Mouse (Mus musculus): Measurements from ENCODE around the gene Lce1f. TPM values are rescaled to one million over a fixed set of nuclear protein-coding genes. Genes with fewer than 3 reads are reported as not detected.

The Lce1f gene
- not detected for polyA plus RNA-seq (2017; shearing (Covaris generic))

GRCm38 (mm10) chr3:92720250-92720649 lies at the start of gene Lce1f:
TSS of gene Lce1f (minus strand) at chr3:92720350.

GRCm38 (mm10) chr3:92764965-92765364 lies 44.8 kb upstream of the Lce1f start, which contains the start of gene Lce1h:
TSS of gene Lce1h (minus strand) at chr3:92765065.

GRCm38 (mm10) chr3:92752238-92752637 lies 32.1 kb upstream of the Lce1f start, which contains the start of gene Lce1g:
TSS of gene Lce1g (minus strand) at chr3:92752338.

GRCm38 (mm10) chr3:92738996-92739395 lies 18.8 kb upstream of the Lce1f start, which contains the start of gene Gm38119:
TSS of gene Gm38119 (minus strand) at chr3:92739096.

GRCm38 (mm10) chr3:92708974-92709373 lies 11.2 kb downstream of the Lce1f start, which contains the start of gene Lce1e:
TSS of gene Lce1e (minus strand) at chr3:92709074.

GRCm38 (mm10) chr3:92687110-92687509 lies 33.0 kb downstream of the Lce1f start, which contains the start of gene Lce1d:
TSS of gene Lce1d (minus strand) at chr3:92687210.

GRCm38 (mm10) chr3:92678947-92679346 lies 41.2 kb downstream of the Lce1f start, which contains the start of gene Lce1c:
TSS of gene Lce1c (plus strand) at chr3:92679247.

GRCm38 (mm10) chr3:92670215-92670614 lies 49.9 kb downstream of the Lce1f start, which contains the start of gene Lce1a2:
TSS of gene Lce1a2 (minus strand) at chr3:92670315.

Other genes starting within 250 kb of the Lce1f start
- not detected for gene Sprr1a, start 234.5 kb downstream of the Lce1f start, polyA plus RNA-seq (2017; shearing (Covaris generic))
- not detected for gene Sprr4, start 219.9 kb downstream of the Lce1f start, polyA plus RNA-seq (2017; shearing (Covaris generic))
- not detected for gene 2310046K23Rik, start 185.8 kb downstream of the Lce1f start, polyA plus RNA-seq (2017; shearing (Covaris generic))
- gene Ivl, start 146.6 kb downstream of the Lce1f start, polyA plus RNA-seq (2017; shearing (Covaris generic)): not detected
- not detected for gene Smcp, start 131.4 kb downstream of the Lce1f start, polyA plus RNA-seq (2017; shearing (Covaris generic))
- not detected for gene 2210017I01Rik, start 112.9 kb downstream of the Lce1f start, polyA plus RNA-seq (2017; shearing (Covaris generic))
- not detected for gene Lce6a, start 98.7 kb downstream of the Lce1f start, polyA plus RNA-seq (2017; shearing (Covaris generic))
- not detected for gene Lce1a1, start 72.0 kb downstream of the Lce1f start, polyA plus RNA-seq (2017; shearing (Covaris generic))
- not detected for gene Lce1b, start 63.4 kb downstream of the Lce1f start, polyA plus RNA-seq (2017; shearing (Covaris generic))
- not detected for gene Lce1a2, start 50.0 kb downstream of the Lce1f start, polyA plus RNA-seq (2017; shearing (Covaris generic))
- not detected for gene Lce1c, start 41.1 kb downstream of the Lce1f start, polyA plus RNA-seq (2017; shearing (Covaris generic))
- not detected for gene Lce1d, start 33.1 kb downstream of the Lce1f start, polyA plus RNA-seq (2017; shearing (Covaris generic))
- gene Lce1e, start 11.3 kb downstream of the Lce1f start, polyA plus RNA-seq (2017; shearing (Covaris generic)): not detected
- not detected for gene Gm38119, start 18.7 kb upstream of the Lce1f start, polyA plus RNA-seq (2017; shearing (Covaris generic))
- gene Lce1g, start 32.0 kb upstream of the Lce1f start, polyA plus RNA-seq (2017; shearing (Covaris generic)): not detected
- not detected for gene Lce1h, start 44.7 kb upstream of the Lce1f start, polyA plus RNA-seq (2017; shearing (Covaris generic))
- gene Lce1i, start 58.5 kb upstream of the Lce1f start, polyA plus RNA-seq (2017; shearing (Covaris generic)): not detected
- gene Lce1j, start 70.2 kb upstream of the Lce1f start, polyA plus RNA-seq (2017; shearing (Covaris generic)): not detected
- not detected for gene Lce1k, start 87.5 kb upstream of the Lce1f start, polyA plus RNA-seq (2017; shearing (Covaris generic))
- not detected for gene Kprp, start 106.9 kb upstream of the Lce1f start, polyA plus RNA-seq (2017; shearing (Covaris generic))
- not detected for gene Lce1l, start 130.9 kb upstream of the Lce1f start, polyA plus RNA-seq (2017; shearing (Covaris generic))
- not detected for gene 2310050C09Rik, start 149.9 kb upstream of the Lce1f start, polyA plus RNA-seq (2017; shearing (Covaris generic))
- not detected for gene Lce3a, start 205.9 kb upstream of the Lce1f start, polyA plus RNA-seq (2017; shearing (Covaris generic))
- gene Lce3b, start 212.6 kb upstream of the Lce1f start, polyA plus RNA-seq (2017; shearing (Covaris generic)): not detected
- not detected for gene Lce3c, start 224.1 kb upstream of the Lce1f start, polyA plus RNA-seq (2017; shearing (Covaris generic))
- not detected for gene Lce3d, start 237.0 kb upstream of the Lce1f start, polyA plus RNA-seq (2017; shearing (Covaris generic))
- gene Lce3e, start 246.7 kb upstream of the Lce1f start, polyA plus RNA-seq (2017; shearing (Covaris generic)): not detected